Mouse (Mus musculus) embryonic fibroblast, embryonic 13.5 days (primary cell): ENCODE data around the gene Hmcn1. TPM values are rescaled to one million over a fixed set of nuclear protein-coding genes. Genes with fewer than 3 reads are reported as not detected.

Experiments
- H3K27ac ChIP-seq: 2 replicates; pipeline ENCODE4 v1.5.1; 2012; ENCODE audit warnings: low read length, control low read depth, inconsistent platforms; ENCODE audit not compliant: insufficient read depth
- H3K4me1 ChIP-seq: 2 replicates; pipeline ENCODE4 v1.6.1; 2011; ENCODE audit warnings: low read length; ENCODE audit not compliant: control insufficient read depth, insufficient read depth
- H3K4me3 ChIP-seq: 2 replicates; pipeline ENCODE4 v1.5.1; 2011; ENCODE audit warnings: mild to moderate bottlenecking, control low read depth, low read length; ENCODE audit not compliant: insufficient read depth
- CTCF ChIP-seq: IDR thresholded peaks from 2 replicates; pipeline ENCODE4 v1.5.1; 2011; ENCODE audit warnings: mild to moderate bottlenecking, control low read depth, low read length, moderate library complexity, borderline replicate concordance; ENCODE audit not compliant: insufficient read depth
- POLR2A ChIP-seq: IDR thresholded peaks from 2 replicates; pipeline ENCODE4 v1.6.1; 2011; ENCODE audit warnings: low read depth, mild to moderate bottlenecking, control low read depth, low read length, moderate library complexity
- polyA plus RNA-seq: library from polyadenylated mRNA; stranded (reverse); fragments of >200 nt; gene quantifications from 2 replicates; pipeline ENCODE4 v1.2.4, GENCODE M21; 2011; ENCODE audit warnings: low read depth; ENCODE audit not compliant: missing spikeins, insufficient read length

The Hmcn1 gene
- polyA plus RNA-seq, 1 experiment: 24.8 TPM

- Histone ChIP-seq H3K27ac (no peak overlapping the region), H3K4me1 (no peaks in the 10 kb centered on the region), H3K4me3 (no peak overlapping the region)
- TF ChIP-seq POLR2A: no peak
- no peak for TF ChIP-seq CTCF
These were observed 37.9 kb upstream of the Hmcn1 start for GRCm38 (mm10) chr1:151031086-151031485.

- H3K4me1 ChIP-seq: no peaks in the 10 kb centered on the region
- H3K27ac ChIP-seq: no peak overlapping the region
- TF ChIP-seq CTCF: no peak
- TF ChIP-seq POLR2A: no peak
- H3K4me3 ChIP-seq: no peak overlapping the region
These were observed 32.0 kb upstream of the Hmcn1 start for GRCm38 (mm10) chr1:151025049-151025773.

GRCm38 (mm10) chr1:151019273-151019890 lies 26.1 kb upstream of the Hmcn1 start:
- Histone ChIP-seq H3K4me3 (no peak overlapping the region), H3K27ac (no peak overlapping the region), H3K4me1 (no peaks in the 10 kb centered on the region)
- no peak for TF ChIP-seq CTCF
- TF ChIP-seq POLR2A: no peak

- no peak overlapping the region for H3K27ac ChIP-seq
- no peak overlapping the region for H3K4me3 ChIP-seq
- H3K4me1 ChIP-seq: no peaks in the 10 kb centered on the region; the same call in 1 of the 2 replicates
- TF ChIP-seq CTCF (peak; percentile 61; the same call in 1 of the 2 replicates), POLR2A (no peak)
These were observed 17.8 kb upstream of the Hmcn1 start for GRCm38 (mm10) chr1:151011056-151011455.

- TF ChIP-seq POLR2A: no peak
- TF ChIP-seq CTCF: 0 out of 2 replicates have a peak, but pooled peaks have one; percentile 13
- H3K27ac ChIP-seq: no peak overlapping the region
- no peaks in the 10 kb centered on the region; the same call in 1 of the 2 replicates for H3K4me1 ChIP-seq
- H3K4me3 ChIP-seq: no peak overlapping the region
These were observed 16.0 kb upstream of the Hmcn1 start for GRCm38 (mm10) chr1:151009115-151009797.

- Histone ChIP-seq H3K4me1 (no peaks in the 10 kb centered on the region; the same call in 1 of the 2 replicates), H3K4me3 (no peak overlapping the region), H3K27ac (no peak overlapping the region)
- TF ChIP-seq POLR2A: no peak
These were observed 14.5 kb upstream of the Hmcn1 start for GRCm38 (mm10) chr1:151007747-151008146.

GRCm38 (mm10) chr1:151004007-151004406 lies 10.8 kb upstream of the Hmcn1 start:
- Histone ChIP-seq H3K4me3 (no peak overlapping the region), H3K4me1 (peaks cover 2% of the 10 kb centered on the region; the same call in 1 of the 2 replicates), H3K27ac (no peak overlapping the region)
- TF ChIP-seq POLR2A (no peak), CTCF (no peak)

- H3K27ac ChIP-seq: no peak overlapping the region; the same call in 1 of the 2 replicates
- no peak overlapping the region for H3K4me3 ChIP-seq
- peaks cover 2% of the 10 kb centered on the region; the same call in 1 of the 2 replicates for H3K4me1 ChIP-seq
- TF ChIP-seq CTCF: no peak
- TF ChIP-seq POLR2A: no peak
These were observed 8.7 kb upstream of the Hmcn1 start for GRCm38 (mm10) chr1:151001868-151002428.

GRCm38 (mm10) chr1:151000714-151001113 lies 7.5 kb upstream of the Hmcn1 start:
- Histone ChIP-seq H3K4me1 (peaks cover 2% of the 10 kb centered on the region; the same call in 1 of the 2 replicates), H3K4me3 (no peak overlapping the region), H3K27ac (no peak overlapping the region)
- TF ChIP-seq POLR2A: no peak
- no peak for TF ChIP-seq CTCF
